Mouse (Mus musculus) T-helper 1 cell (primary cell): Measurements from ENCODE around the gene Cutc.

Experiments
- in situ Hi-C: fragments of 300-600 bp; cut with MboI, MseI; formaldehyde crosslinking; loops from one replicate; pipeline ENCODE4 v1.15.1; 2025; ENCODE audit warnings: high pct_unique_total_duplicates

The Cutc gene

GRCm38 (mm10) chr19:43752489-43753225, at the start of gene Cutc, which contains the start of gene Cox15:
Cutc (plus strand) TSS chr19:43752996.
Cox15 (minus strand) TSS chr19:43753000.
- in situ Hi-C loops, result no loop called here

GRCm38 (mm10) chr19:43704211-43704610, 48.6 kb upstream of the Cutc start:
- in situ Hi-C loops, result no loop called here

- in situ Hi-C loops, result no loop called here
These were observed 47.9 kb upstream of the Cutc start for GRCm38 (mm10) chr19:43704787-43705497.

GRCm38 (mm10) chr19:43708206-43708605, 44.6 kb upstream of the Cutc start:
- in situ Hi-C loops, result no loop called here

GRCm38 (mm10) chr19:43709317-43709716, 43.5 kb upstream of the Cutc start:
- in situ Hi-C loops, result no loop called here

GRCm38 (mm10) chr19:43711159-43711916, 41.5 kb upstream of the Cutc start:
- in situ Hi-C loops, result no loop called here

- in situ Hi-C loops, result no loop called here
These were observed 40.8 kb upstream of the Cutc start for GRCm38 (mm10) chr19:43711971-43712370.

GRCm38 (mm10) chr19:43720061-43720460, 32.7 kb upstream of the Cutc start:
- in situ Hi-C loops, result no loop called here

GRCm38 (mm10) chr19:43722891-43723290, 29.9 kb upstream of the Cutc start:
- in situ Hi-C loops, result no loop called here

GRCm38 (mm10) chr19:43723501-43723900, 29.3 kb upstream of the Cutc start:
- in situ Hi-C loops, result no loop called here

GRCm38 (mm10) chr19:43724194-43724593, 28.6 kb upstream of the Cutc start:
- in situ Hi-C loops, result no loop called here

GRCm38 (mm10) chr19:43724821-43725220, 28.0 kb upstream of the Cutc start:
- in situ Hi-C loops, result no loop called here

GRCm38 (mm10) chr19:43726510-43727146, 26.2 kb upstream of the Cutc start:
- in situ Hi-C loops, result no loop called here

- in situ Hi-C loops, result no loop called here
These were observed 23.3 kb upstream of the Cutc start for GRCm38 (mm10) chr19:43729296-43730036.

GRCm38 (mm10) chr19:43730037-43730428, 22.8 kb upstream of the Cutc start:
- in situ Hi-C loops, result no loop called here

- in situ Hi-C loops, result no loop called here
These were observed 21.6 kb upstream of the Cutc start for GRCm38 (mm10) chr19:43731157-43731556.

- in situ Hi-C loops, result no loop called here
These were observed 14.4 kb upstream of the Cutc start for GRCm38 (mm10) chr19:43738409-43738808.

GRCm38 (mm10) chr19:43743401-43743800, 9.4 kb upstream of the Cutc start:
- in situ Hi-C loops, result no loop called here

- in situ Hi-C loops, result no loop called here
These were observed 7.1 kb upstream of the Cutc start for GRCm38 (mm10) chr19:43745740-43746139.

- in situ Hi-C loops, result no loop called here
These were observed 4.9 kb upstream of the Cutc start for GRCm38 (mm10) chr19:43747877-43748276.

- in situ Hi-C loops, result no loop called here
These were observed 2.8 kb upstream of the Cutc start for GRCm38 (mm10) chr19:43750008-43750407.
